Mouse (Mus musculus) ovary, postnatal 36 days (tissue): Measurements from ENCODE around the gene Spesp1.

Experiments
- DNase-seq: peaks from one replicate; pipeline ENCODE4 v3.0.0; 2022; ENCODE audit warnings: low spot score, mixed read lengths

Gene Spesp1

DNA sequence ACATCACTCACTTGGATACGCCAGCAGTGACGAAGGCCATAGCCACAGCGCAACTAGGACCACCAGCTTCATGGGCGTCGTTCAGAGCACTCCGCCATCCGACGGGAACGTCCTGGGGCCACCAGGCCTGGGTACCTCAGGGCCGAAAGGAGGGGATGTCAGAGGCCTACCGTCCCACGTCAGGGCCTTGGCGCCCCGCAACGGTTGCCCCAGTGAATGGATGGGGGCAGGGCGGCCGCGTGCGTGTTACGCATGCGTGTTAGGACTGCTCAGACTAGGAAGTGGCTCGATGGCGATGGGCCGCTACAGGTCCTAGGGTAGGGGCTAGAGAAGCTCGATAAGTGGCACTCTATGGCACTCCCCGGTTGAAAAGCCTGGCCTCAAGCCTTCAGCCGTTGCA lies at the start of gene Spesp1:
Gene Spesp1, minus strand, starts transcription at position 218 of the 400 bp plus-strand sequence.
- DNase-seq, result no peak

GRCm38 (mm10) chr9:62325965-62326364 lies 44.0 kb upstream of the Spesp1 start:
- DNase-seq, result no peak

GRCm38 (mm10) chr9:62323816-62324215 lies 41.8 kb upstream of the Spesp1 start:
- DNase-seq, result no peak

DNA sequence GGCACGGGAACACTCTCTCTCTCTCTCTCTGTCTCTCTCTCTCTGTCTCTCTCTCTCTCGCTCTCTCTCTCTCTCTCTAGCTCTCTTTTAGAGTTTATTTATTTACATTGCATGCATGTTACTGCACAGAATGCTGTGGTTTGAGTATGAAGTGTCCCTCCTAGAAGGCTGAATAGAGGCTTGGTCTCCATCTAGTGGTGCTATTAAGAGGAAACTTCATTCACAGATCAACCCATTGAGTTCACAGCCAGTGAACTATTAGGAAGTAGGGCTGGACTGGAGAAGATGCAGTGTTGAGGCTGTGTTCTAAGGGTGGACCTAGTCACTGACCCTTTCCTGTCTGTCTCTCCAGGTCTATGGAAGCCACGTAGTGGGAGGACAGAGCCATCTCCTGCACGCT lies 36.7 kb upstream of the Spesp1 start:
- no peak for DNase-seq

GRCm38 (mm10) chr9:62315556-62315955 lies 33.5 kb upstream of the Spesp1 start:
- no peak for DNase-seq

DNA sequence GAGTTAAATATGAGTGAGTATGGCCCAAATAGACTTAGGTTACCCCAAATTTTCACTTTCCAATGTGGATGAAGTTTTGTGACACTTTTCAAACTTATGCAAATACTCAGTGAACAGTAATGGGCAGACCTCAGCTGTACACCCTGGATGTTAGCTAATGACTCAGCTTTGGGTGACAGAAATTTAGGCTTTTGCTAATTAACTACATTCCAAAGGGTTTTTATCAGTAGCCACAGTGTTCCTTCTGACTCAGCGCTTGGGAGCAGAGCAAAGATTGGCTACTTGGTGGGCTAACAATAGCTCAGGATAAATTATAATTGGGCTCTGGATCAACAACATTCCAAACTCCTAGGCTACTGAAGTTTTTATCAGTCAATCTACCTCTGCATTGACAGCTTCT lies 14.9 kb upstream of the Spesp1 start:
- no peak for DNase-seq

GRCm38 (mm10) chr9:62295006-62295698 lies 13.1 kb upstream of the Spesp1 start:
- peak; percentile 70 for DNase-seq

DNA sequence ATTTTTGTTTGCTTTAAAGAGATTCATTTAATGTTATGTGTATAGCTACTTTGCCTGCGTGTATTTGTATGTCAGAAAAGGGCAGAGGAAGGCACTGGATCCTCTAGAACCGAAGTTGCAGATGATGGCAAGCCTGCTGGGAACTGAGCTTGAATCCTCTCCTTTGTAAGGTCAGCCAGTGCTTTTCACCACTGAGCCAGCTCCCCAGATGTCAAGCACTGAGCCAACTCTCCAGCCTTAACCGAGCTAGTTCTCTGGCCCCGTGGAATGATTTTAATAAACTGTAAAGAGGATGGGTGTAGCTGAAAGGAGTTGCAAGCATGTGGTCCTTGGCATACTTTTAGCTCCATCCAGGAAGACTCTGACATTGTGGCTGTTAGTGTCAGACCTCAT lies 5.6 kb upstream of the Spesp1 start:
- DNase-seq, result no peak

- DNase-seq, result peak; percentile 49
Observed at GRCm38 (mm10) chr9:62286967-62287632, 5.1 kb upstream of the Spesp1 start.

- DNase-seq, result no peak
Observed at GRCm38 (mm10) chr9:62284266-62284665, 2.3 kb upstream of the Spesp1 start.

DNA sequence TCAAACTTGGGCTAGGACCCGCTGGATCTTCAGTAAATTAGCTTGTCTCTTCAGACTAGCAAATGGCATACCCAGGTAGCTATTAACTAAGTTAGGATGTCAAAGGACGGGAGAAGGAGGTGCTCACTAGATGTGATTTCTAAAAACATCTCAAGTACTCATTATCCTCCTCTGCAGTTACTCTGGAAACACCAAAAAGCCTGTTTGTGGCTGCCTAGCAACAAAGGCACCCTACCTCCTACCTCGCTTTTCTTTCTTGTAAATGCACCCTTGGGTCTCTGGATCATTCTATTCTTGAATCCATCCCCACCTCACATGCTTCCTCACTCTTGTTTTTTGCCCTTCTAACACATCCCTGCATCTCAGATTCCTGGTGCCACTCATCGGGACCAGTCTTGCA lies 5.1 kb downstream of the Spesp1 start:
- DNase-seq, result no peak

DNA sequence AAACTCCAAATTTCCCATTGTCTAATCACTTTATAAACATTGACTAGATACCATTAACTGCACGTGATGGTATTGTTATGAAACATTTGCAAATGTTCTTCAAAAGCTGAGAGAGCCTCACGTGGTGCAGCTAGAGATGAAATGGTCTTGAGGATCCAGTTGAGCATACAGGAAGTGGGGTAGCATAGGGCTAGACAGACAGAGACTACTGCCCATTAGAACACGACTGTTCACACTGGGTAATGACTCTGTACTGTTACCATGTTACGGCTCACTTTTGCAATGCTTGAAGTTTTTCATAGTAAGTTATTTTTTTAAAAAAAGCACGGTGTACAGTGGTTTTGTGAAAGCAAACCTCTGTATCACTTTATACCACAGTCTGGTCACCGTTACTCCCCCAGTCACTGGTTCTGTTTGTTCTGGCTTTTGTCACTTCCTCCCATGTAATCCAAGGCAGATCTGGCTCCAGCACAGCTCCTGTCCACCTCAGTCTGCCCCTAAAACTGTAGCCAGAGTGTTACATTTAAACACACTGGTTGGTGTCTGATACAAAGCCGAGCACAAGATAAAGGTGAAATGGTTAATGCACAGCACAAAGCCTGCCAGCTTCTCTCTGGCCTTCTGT lies 11.1 kb downstream of the Spesp1 start:
- no peak for DNase-seq

GRCm38 (mm10) chr9:62269161-62269560 lies 12.8 kb downstream of the Spesp1 start:
- no peak for DNase-seq

DNA sequence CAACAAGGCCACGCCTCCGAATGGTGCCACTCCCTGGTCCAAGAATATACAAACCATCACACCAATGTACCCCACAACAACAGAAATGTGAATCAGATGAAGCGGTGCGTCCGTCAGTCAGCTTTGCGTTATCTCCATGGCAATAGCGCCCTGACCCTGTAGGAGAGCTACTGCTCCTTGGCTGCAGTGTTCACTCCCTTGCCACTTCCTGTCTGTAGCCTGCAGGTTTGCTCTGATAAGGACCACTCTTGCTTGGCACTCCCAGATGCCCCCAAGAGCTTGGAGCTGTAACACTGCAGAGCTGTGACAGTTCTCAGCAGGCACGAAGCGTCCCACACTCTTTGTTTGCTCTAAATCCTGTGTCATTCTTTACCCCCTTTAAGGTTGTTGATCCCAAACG lies 16.7 kb downstream of the Spesp1 start:
- no peak for DNase-seq

DNA sequence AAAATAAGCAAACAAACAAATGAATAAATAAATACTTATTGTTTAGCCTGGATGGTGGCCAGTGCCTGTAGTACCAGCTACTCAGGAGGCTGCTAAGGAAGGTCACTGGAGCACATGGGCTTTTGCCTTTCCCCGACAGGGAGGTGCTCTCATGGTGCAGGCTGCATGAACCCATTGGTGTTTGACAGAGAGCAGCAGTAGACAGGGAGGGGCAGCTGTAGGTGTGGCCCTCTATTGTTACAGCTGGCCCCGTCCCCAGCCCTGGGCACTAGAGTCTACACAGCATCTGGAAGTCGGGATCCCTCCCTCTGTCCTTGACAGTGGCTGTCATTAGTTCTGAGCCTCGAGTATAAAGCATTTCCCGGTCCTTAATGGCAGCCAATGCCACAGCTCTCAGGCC lies 18.4 kb downstream of the Spesp1 start:
- DNase-seq, result no peak

- DNase-seq, result no peak
Observed at GRCm38 (mm10) chr9:62261406-62261805, 20.6 kb downstream of the Spesp1 start.

- DNase-seq, result no peak
Observed at GRCm38 (mm10) chr9:62261006-62261405, 21.0 kb downstream of the Spesp1 start.

- DNase-seq, result no peak
Observed at GRCm38 (mm10) chr9:62258005-62258404, 24.0 kb downstream of the Spesp1 start.

- DNase-seq, result no peak
Observed at GRCm38 (mm10) chr9:62255896-62256576, 26.0 kb downstream of the Spesp1 start.

- DNase-seq, result no peak
Observed at GRCm38 (mm10) chr9:62253736-62254443, 28.1 kb downstream of the Spesp1 start.

- DNase-seq, result no peak
Observed at GRCm38 (mm10) chr9:62250296-62250695, 31.7 kb downstream of the Spesp1 start.

GRCm38 (mm10) chr9:62246380-62246942 lies 35.5 kb downstream of the Spesp1 start:
- no peak for DNase-seq
